Mouse (Mus musculus): ENCODE results near the gene Zfpm1. TPM values are rescaled to one million over a fixed set of nuclear protein-coding genes. Genes with fewer than 3 reads are reported as not detected.

The Zfpm1 gene
- polyA plus RNA-seq, 1 experiment from 2014 or later: 3.1 TPM

Other genes with a start within 250 kb of the Zfpm1 start
- gene Trhr2, start 78.6 kb downstream of the Zfpm1 start, polyA plus RNA-seq (2015; fragmentation: Nextera tagmentation; extraction: Ambion mirVana): not detected in 2 replicates
- 28.2 and 28.7 TPM in 2 replicates for gene Zc3h18, start 94.5 kb downstream of the Zfpm1 start, polyA plus RNA-seq (2015; fragmentation: Nextera tagmentation; extraction: Ambion mirVana)
- 0.21 TPM in 1 of 2 replicates, not detected in the other for gene Il17c, start 139.9 kb downstream of the Zfpm1 start, polyA plus RNA-seq (2015; fragmentation: Nextera tagmentation; extraction: Ambion mirVana)
- 170 and 202 TPM in 2 replicates for gene Cyba, start 150.8 kb downstream of the Zfpm1 start, polyA plus RNA-seq (2015; fragmentation: Nextera tagmentation; extraction: Ambion mirVana)
- gene Mvd, start 161.3 kb downstream of the Zfpm1 start, polyA plus RNA-seq (2015; fragmentation: Nextera tagmentation; extraction: Ambion mirVana): 15.9 and 16.1 TPM in 2 replicates
- gene Snai3, start 178.6 kb downstream of the Zfpm1 start, polyA plus RNA-seq (2015; fragmentation: Nextera tagmentation; extraction: Ambion mirVana): 2.8 and 3.6 TPM in 2 replicates
- 42.1 and 48.6 TPM in 2 replicates for gene Rnf166, start 193.9 kb downstream of the Zfpm1 start, polyA plus RNA-seq (2015; fragmentation: Nextera tagmentation; extraction: Ambion mirVana)
- 25.2 and 27.8 TPM in 2 replicates for gene Ctu2, start 194.0 kb downstream of the Zfpm1 start, polyA plus RNA-seq (2015; fragmentation: Nextera tagmentation; extraction: Ambion mirVana)